Mouse (Mus musculus) liver, embryonic 14.5 days (tissue): ENCODE measurements around the gene Wbp11. TPM values are rescaled to one million over a fixed set of nuclear protein-coding genes. Genes with fewer than 3 reads are reported as not detected.

ENCODE experiments used
- ATAC-seq: fragments of 200-750 bp; cut with Nextera tagmentation; 2 replicates; pipeline ENCODE4 v1.8.0; 2017; ENCODE audit warnings: moderate number of reproducible peaks, mild to moderate bottlenecking, moderate library complexity; ENCODE audit not compliant: insufficient read depth
- DNase-seq, 3 experiments: peaks; one replicate each; pipeline ENCODE4 v3.0.0-alpha.2; 2012 to 2013; ENCODE audit warnings: low read depth in 3 of 3, low spot score in 3 of 3
- H3K27ac ChIP-seq: fragments of 300-500 bp; sonication (generic); 2 replicates; pipeline ENCODE4 v1.5.1; 2014; ENCODE audit warnings: moderate library complexity, mild to moderate bottlenecking, control low read depth, inconsistent platforms
- H3K27me3 ChIP-seq: fragments of 300-500 bp; sonication (generic); 2 replicates; pipeline ENCODE4 v1.6.1; 2014; ENCODE audit warnings: mild to moderate bottlenecking, low read length, moderate library complexity; ENCODE audit not compliant: control insufficient read depth, insufficient read depth
- H3K36me3 ChIP-seq: fragments of 300-500 bp; sonication (generic); replicated peaks from 2 replicates; pipeline ENCODE4 v1.6.1; 2014; ENCODE audit warnings: low read depth; ENCODE audit not compliant: control insufficient read depth, insufficient read depth
- H3K4me1 ChIP-seq, 2 experiments: fragments of 200-500 bp in 1 of 2; fragments of 300-500 bp in 1 of 2; sonication (generic) in 1 of 2; replicated peaks; 2 replicates each; pipeline ENCODE4 v1.6.1; 2012 to 2014; ENCODE audit warnings: antibody characterized with exemption in 1 of 2, inconsistent platforms in 1 of 2, low read length in 1 of 2; ENCODE audit not compliant: control insufficient read depth in 2 of 2, insufficient read depth in 2 of 2
- H3K4me2 ChIP-seq: fragments of 300-500 bp; sonication (generic); 2 replicates; pipeline ENCODE4 v1.6.1; 2014; ENCODE audit warnings: low read depth, mild to moderate bottlenecking, control low read depth, moderate library complexity
- H3K4me3 ChIP-seq, 2 experiments: fragments of 200-500 bp in 1 of 2; fragments of 300-500 bp in 1 of 2; sonication (generic) in 1 of 2; 2 replicates each; pipeline ENCODE4 v1.5.1; 2012 to 2014; ENCODE audit warnings: low read depth in 2 of 2, low read length in 2 of 2, mild to moderate bottlenecking in 2 of 2, control low read depth in 1 of 2, inconsistent platforms in 1 of 2, moderate library complexity in 1 of 2; ENCODE audit not compliant: insufficient read depth in 1 of 2
- H3K9ac ChIP-seq: fragments of 300-500 bp; sonication (generic); replicated peaks from 2 replicates; pipeline ENCODE4 v1.6.1; 2014; ENCODE audit warnings: mild to moderate bottlenecking, control low read depth, moderate library complexity
- H3K9me3 ChIP-seq: fragments of 300-500 bp; sonication (generic); 2 replicates; pipeline ENCODE4 v1.6.1; 2016; ENCODE audit warnings: low read length, mixed read lengths; ENCODE audit not compliant: control insufficient read depth
- CTCF ChIP-seq: IDR thresholded peaks from 2 replicates; pipeline ENCODE4 v1.5.1; 2016; ENCODE audit warnings: antibody characterized with exemption, low read depth, control low read depth
- EP300 ChIP-seq: IDR thresholded peaks from 2 replicates; pipeline ENCODE4 v1.6.1; 2016; ENCODE audit warnings: antibody characterized with exemption, low read depth
- WGBS: fragments of 180-500 bp; shearing (Covaris S2); extraction: QIAGEN DNeasy Blood & Tissue Kit; methylation state at CpG from one replicate; pipeline ENCODE4 v1.1.7; 2014; ENCODE audit not compliant: insufficient replicate concordance; 5-methylcytosine and 5-hydroxymethylcytosine counted together
- polyA plus RNA-seq, 2 experiments: library from polyadenylated mRNA; depleted of rRNA in 1 of 2; stranded (reverse) in 1 of 2; unstranded in 1 of 2; fragments of >200 nt; fragmentation: Nextera tagmentation in 1 of 2; extraction: Ambion mirVana in 1 of 2; gene quantifications; 2 replicates each; pipeline versions ENCODE4 v1.2.1 to v1.2.3; 2012 to 2014

The Wbp11 gene
- polyA plus RNA-seq, 2 experiments, result 37.6 to 51.3 TPM

DNA sequence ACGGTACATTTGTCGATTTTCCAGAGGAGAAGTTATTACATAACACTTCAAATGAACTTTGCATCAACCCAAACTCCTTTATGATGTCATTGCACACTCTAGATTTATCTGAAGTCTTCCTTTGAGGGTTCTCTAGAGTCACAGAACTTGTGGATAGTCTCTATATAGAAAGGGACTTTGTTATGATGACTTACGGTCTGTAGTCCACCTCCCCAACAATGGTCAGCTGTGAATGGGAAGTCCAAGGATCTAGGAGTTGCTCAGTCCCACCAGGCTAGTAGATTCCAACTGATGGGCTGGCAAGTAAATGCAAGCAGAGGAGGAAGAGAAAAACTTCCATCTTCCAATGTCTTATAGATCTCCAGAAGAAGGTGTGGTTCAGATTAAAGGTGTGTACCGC is 648 bp upstream of the Wbp11 start:
- TF ChIP-seq EP300 (no peak), CTCF (no peak)
- Histone ChIP-seq H3K36me3 (peaks cover 20% of the 10 kb centered on the region), H3K4me1 (peaks cover 5 to 9% of the 10 kb centered on the region in 2 experiments), H3K4me2 (peak overlapping the region; percentile 61), H3K27me3 (no peaks in the 10 kb centered on the region), H3K9ac (peak overlapping the region; percentile 1; the same call in 1 of the 2 replicates), H3K27ac (no peak overlapping the region; the same call in 1 of the 2 replicates), H3K4me3 (peak overlapping the region; percentile 63 to 98), H3K9me3 (no peaks in the 10 kb centered on the region)
- WGBS, result 26% methylated on average over 4 of the region's 4 CpGs
- DNase-seq (no peak), ATAC-seq (no peak)

DNA sequence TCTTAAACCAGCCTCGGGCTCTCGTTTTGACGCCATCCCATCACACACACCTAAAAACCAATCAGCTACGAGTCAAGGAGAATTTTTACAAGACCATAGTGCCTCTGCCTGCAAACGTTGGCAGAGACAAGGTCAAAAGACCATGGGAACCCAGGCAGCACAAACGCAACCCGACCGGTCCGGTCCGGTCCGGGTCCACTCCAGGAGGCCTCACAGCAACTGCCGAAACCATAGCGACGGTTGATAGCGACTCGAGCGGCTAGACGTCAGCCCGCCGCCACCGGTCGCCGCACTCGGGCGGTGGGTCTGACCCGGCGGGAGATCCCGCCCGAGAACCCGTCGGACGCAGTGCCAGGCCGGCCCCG is 535 bp downstream of the Wbp11 start, which contains the start of gene BC049715:
Gene BC049715, plus strand, starts transcription at position 111 of the 365 bp plus-strand sequence.
- Histone ChIP-seq H3K4me2 (peak within 1 kb of the TSS; percentile 91), H3K27ac (peak within 1 kb of the TSS; percentile 67), H3K27me3 (no peaks in the 10 kb centered on the region), H3K36me3 (peaks cover 29% of the 10 kb centered on the region), H3K4me1 (peaks cover 5 to 9% of the 10 kb centered on the region in 2 experiments), H3K9me3 (no peaks in the 10 kb centered on the region), H3K9ac (peak within 1 kb of the TSS; percentile 99), H3K4me3 (peak within 1 kb of the TSS; percentile 84 to 98)
- TF ChIP-seq EP300 (no peak), CTCF (no peak)
- peak; percentile 43; the same call in 1 of the 2 replicates for ATAC-seq
- no peak for DNase-seq
- under 1% methylated on average over 34 of the region's 34 CpGs for WGBS

DNA sequence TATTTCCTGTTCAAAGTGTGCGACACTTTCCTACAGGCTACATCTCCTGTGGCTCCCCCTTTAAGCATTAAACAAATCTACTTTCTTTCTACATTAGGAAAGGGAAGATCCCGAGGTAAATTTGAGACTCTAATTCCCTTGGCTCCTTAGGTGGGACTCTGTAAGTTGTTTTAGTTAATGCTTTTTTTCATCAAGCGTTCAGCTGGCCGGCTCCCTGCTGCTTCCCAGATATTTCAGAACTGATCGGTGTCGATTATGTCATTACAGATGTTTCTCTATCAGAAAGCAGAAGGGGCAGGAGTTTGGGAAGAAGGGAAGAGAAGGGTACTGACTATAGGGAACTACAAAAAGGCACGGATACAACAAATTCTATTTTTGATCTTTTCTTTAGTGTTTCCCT is 917 bp downstream of the Wbp11 start:
- peaks cover 5 to 9% of the 10 kb centered on the region in 2 experiments for H3K4me1 ChIP-seq
- no peak for DNase-seq
- no peak for ATAC-seq
- peaks cover 33% of the 10 kb centered on the region for H3K36me3 ChIP-seq
- peak overlapping the region; percentile 84 to 98 for H3K4me3 ChIP-seq
- peak overlapping the region; percentile 99 for H3K9ac ChIP-seq
- no peaks in the 10 kb centered on the region for H3K27me3 ChIP-seq
- no peaks in the 10 kb centered on the region for H3K9me3 ChIP-seq
- H3K4me2 ChIP-seq, result peak overlapping the region; percentile 91
- peak overlapping the region; percentile 67 for H3K27ac ChIP-seq
- TF ChIP-seq EP300 (no peak), CTCF (no peak)
- 5% methylated on average over 7 of the region's 7 CpGs for WGBS

DNA sequence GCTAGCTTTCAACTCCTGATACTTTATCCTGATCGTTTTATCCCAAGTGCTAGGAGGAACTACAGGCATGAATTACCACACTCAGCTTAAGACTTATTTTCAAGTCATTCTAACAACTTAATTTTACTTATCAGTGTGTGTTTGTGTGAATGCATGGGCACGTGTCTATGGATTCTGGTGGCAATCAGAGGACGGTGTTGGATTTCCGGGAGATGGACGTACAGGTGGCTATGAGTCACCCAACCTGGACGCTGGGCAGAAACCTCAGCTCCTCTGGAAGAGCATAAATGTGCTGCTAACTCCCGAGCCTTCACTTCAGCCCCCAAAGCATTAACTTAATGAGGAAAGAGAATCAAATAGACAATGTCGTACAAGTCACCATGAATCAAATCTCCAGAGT is 3.0 kb downstream of the Wbp11 start:
- no peak overlapping the region for H3K9ac ChIP-seq

DNA sequence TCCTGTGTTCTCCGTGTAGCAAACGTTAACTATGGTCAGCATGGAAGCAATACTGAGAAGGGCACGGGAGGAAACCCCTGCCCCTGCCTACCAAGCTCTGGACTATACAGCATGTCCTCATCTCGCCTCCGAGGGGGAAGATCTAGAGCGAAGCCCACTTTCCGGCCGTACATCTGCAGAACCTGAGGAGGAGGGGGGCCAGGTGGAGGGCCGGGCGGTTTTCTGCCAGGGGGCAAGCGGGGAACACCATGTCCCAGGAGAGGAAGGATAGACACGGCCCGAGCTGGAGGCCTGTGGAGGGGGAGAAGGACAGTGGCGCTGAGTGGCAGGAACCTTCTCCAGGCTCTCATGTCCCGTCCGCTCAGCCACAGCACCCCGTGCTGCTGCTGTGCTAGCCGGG is 6.9 kb downstream of the Wbp11 start:
- no peak overlapping the region for H3K9ac ChIP-seq
- no peak for DNase-seq
- H3K9me3 ChIP-seq, result no peaks in the 10 kb centered on the region
- 91% methylated on average over 18 of the region's 18 CpGs for WGBS
- H3K27ac ChIP-seq, result no peak overlapping the region
- no peak overlapping the region for H3K4me3 ChIP-seq
- peaks cover 92% of the 10 kb centered on the region for H3K36me3 ChIP-seq
- no peaks in the 10 kb centered on the region for H3K27me3 ChIP-seq
- ATAC-seq, result peak; percentile 17; the same call in 1 of the 2 replicates
- no peaks in the 10 kb centered on the region for H3K4me1 ChIP-seq
- no peak for TF ChIP-seq CTCF
- no peak for TF ChIP-seq EP300
- no peak overlapping the region for H3K4me2 ChIP-seq

More for the DNA sequence above, 3.0 kb downstream of the Wbp11 start:
- H3K36me3 ChIP-seq, result peaks cover 54% of the 10 kb centered on the region
- 92% methylated on average over 8 of the region's 8 CpGs for WGBS
- no peaks in the 10 kb centered on the region for H3K27me3 ChIP-seq
- ATAC-seq (no peak), DNase-seq (no peak)
- no peak overlapping the region for H3K4me3 ChIP-seq
- no peak overlapping the region for H3K4me2 ChIP-seq
- TF ChIP-seq CTCF (no peak), EP300 (no peak)
- no peaks in the 10 kb centered on the region for H3K9me3 ChIP-seq
- H3K27ac ChIP-seq, result no peak overlapping the region
- peaks cover 5 to 9% of the 10 kb centered on the region in 2 experiments for H3K4me1 ChIP-seq
